Mouse (Mus musculus): ENCODE measurements around the gene Hsf5. TPM values are rescaled to one million over a fixed set of nuclear protein-coding genes. Genes with fewer than 3 reads are reported as not detected.

Hsf5 gene
- polyA plus RNA-seq, 1 experiment = 0.12 TPM

GRCm38 (mm10) chr11:87599395-87600089 lies 17.4 kb upstream of the Hsf5 start:
- TF ChIP-seq CTCF (IDR thresholded peaks at IDR 0.05; ENCODE audit: borderline replicate concordance, insufficient read depth, low read length) = no peak
- TF ChIP-seq POLR2A (IDR thresholded peaks at IDR 0.05; ENCODE audit: low read depth, low read length) = no peak
- no peak overlapping the region for H3K4me3 ChIP-seq (ENCODE audit: insufficient read depth, low read length)
- no peaks in the 10 kb centered on the region for H3K4me1 ChIP-seq (ENCODE audit: control insufficient read depth, insufficient read depth, low read length)
- no peak overlapping the region for H3K27ac ChIP-seq (ENCODE audit: insufficient read depth, low read length)

GRCm38 (mm10) chr11:87600322-87600853 lies 16.6 kb upstream of the Hsf5 start:
- Histone ChIP-seq H3K27ac (ENCODE audit: insufficient read depth, low read length) (no peak overlapping the region), H3K4me3 (ENCODE audit: insufficient read depth, low read length) (no peak overlapping the region), H3K4me1 (ENCODE audit: control insufficient read depth, insufficient read depth, low read length) (no peaks in the 10 kb centered on the region)
- no peak for TF ChIP-seq CTCF (IDR thresholded peaks at IDR 0.05; ENCODE audit: borderline replicate concordance, insufficient read depth, low read length)
- no peak for TF ChIP-seq POLR2A (IDR thresholded peaks at IDR 0.05; ENCODE audit: low read depth, low read length)

- no peak for TF ChIP-seq CTCF (IDR thresholded peaks at IDR 0.05; ENCODE audit: borderline replicate concordance, insufficient read depth, low read length)
- no peak for TF ChIP-seq POLR2A (IDR thresholded peaks at IDR 0.05; ENCODE audit: low read depth, low read length)
- H3K4me3 ChIP-seq (ENCODE audit: insufficient read depth, low read length) = no peak overlapping the region
- no peaks in the 10 kb centered on the region for H3K4me1 ChIP-seq (ENCODE audit: control insufficient read depth, insufficient read depth, low read length)
- no peak overlapping the region for H3K27ac ChIP-seq (ENCODE audit: insufficient read depth, low read length)
Observed at GRCm38 (mm10) chr11:87602234-87602633, 14.7 kb upstream of the Hsf5 start.

GRCm38 (mm10) chr11:87603571-87603970 lies 13.4 kb upstream of the Hsf5 start:
- H3K4me3 ChIP-seq (ENCODE audit: insufficient read depth, low read length) = no peak overlapping the region
- no peak for TF ChIP-seq POLR2A (IDR thresholded peaks at IDR 0.05; ENCODE audit: low read depth, low read length)
- no peak for TF ChIP-seq CTCF (IDR thresholded peaks at IDR 0.05; ENCODE audit: borderline replicate concordance, insufficient read depth, low read length)
- no peaks in the 10 kb centered on the region for H3K4me1 ChIP-seq (ENCODE audit: control insufficient read depth, insufficient read depth, low read length)
- no peak overlapping the region for H3K27ac ChIP-seq (ENCODE audit: insufficient read depth, low read length)

GRCm38 (mm10) chr11:87609264-87609663 lies 7.7 kb upstream of the Hsf5 start:
- Histone ChIP-seq H3K4me3 (ENCODE audit: insufficient read depth, low read length) (no peak overlapping the region), H3K4me1 (ENCODE audit: control insufficient read depth, insufficient read depth, low read length) (no peaks in the 10 kb centered on the region)
- TF ChIP-seq CTCF (IDR thresholded peaks at IDR 0.05; ENCODE audit: borderline replicate concordance, insufficient read depth, low read length) (no peak), POLR2A (IDR thresholded peaks at IDR 0.05; ENCODE audit: low read depth, low read length) (no peak)

GRCm38 (mm10) chr11:87611547-87611946 lies 5.4 kb upstream of the Hsf5 start:
- Histone ChIP-seq H3K4me3 (ENCODE audit: insufficient read depth, low read length) (no peak overlapping the region), H3K27ac (ENCODE audit: insufficient read depth, low read length) (no peak overlapping the region), H3K4me1 (ENCODE audit: control insufficient read depth, insufficient read depth, low read length) (no peaks in the 10 kb centered on the region)
- no peak for TF ChIP-seq CTCF (IDR thresholded peaks at IDR 0.05; ENCODE audit: borderline replicate concordance, insufficient read depth, low read length)
- TF ChIP-seq POLR2A (IDR thresholded peaks at IDR 0.05; ENCODE audit: low read depth, low read length) = no peak

More at GRCm38 (mm10) chr11:87609264-87609663, 7.7 kb upstream of the Hsf5 start:
- H3K27ac ChIP-seq (ENCODE audit: insufficient read depth, low read length) = no peak overlapping the region

GRCm38 (mm10) chr11:87613972-87614371 lies 3.0 kb upstream of the Hsf5 start:
- H3K4me3 ChIP-seq (ENCODE audit: insufficient read depth, low read length) = no peak overlapping the region
- no peaks in the 10 kb centered on the region for H3K4me1 ChIP-seq (ENCODE audit: control insufficient read depth, insufficient read depth, low read length)
- no peak overlapping the region for H3K27ac ChIP-seq (ENCODE audit: insufficient read depth, low read length)
- TF ChIP-seq POLR2A (IDR thresholded peaks at IDR 0.05; ENCODE audit: low read depth, low read length) (no peak), CTCF (IDR thresholded peaks at IDR 0.05; ENCODE audit: borderline replicate concordance, insufficient read depth, low read length) (no peak)

- Histone ChIP-seq H3K4me3 (ENCODE audit: insufficient read depth, low read length) (no peak overlapping the region), H3K4me1 (ENCODE audit: control insufficient read depth, insufficient read depth, low read length) (no peaks in the 10 kb centered on the region), H3K27ac (ENCODE audit: insufficient read depth, low read length) (no peak overlapping the region)
- no peak for TF ChIP-seq CTCF (IDR thresholded peaks at IDR 0.05; ENCODE audit: borderline replicate concordance, insufficient read depth, low read length)
- TF ChIP-seq POLR2A (IDR thresholded peaks at IDR 0.05; ENCODE audit: low read depth, low read length) = no peak
Observed at GRCm38 (mm10) chr11:87615551-87615950, 1.4 kb upstream of the Hsf5 start.

- no peak overlapping the region for H3K27ac ChIP-seq (ENCODE audit: insufficient read depth, low read length)
- no peak overlapping the region for H3K4me3 ChIP-seq (ENCODE audit: insufficient read depth, low read length)
- no peaks in the 10 kb centered on the region for H3K4me1 ChIP-seq (ENCODE audit: control insufficient read depth, insufficient read depth, low read length)
- TF ChIP-seq CTCF (IDR thresholded peaks at IDR 0.05; ENCODE audit: borderline replicate concordance, insufficient read depth, low read length) = no peak
- no peak for TF ChIP-seq POLR2A (IDR thresholded peaks at IDR 0.05; ENCODE audit: low read depth, low read length)
Observed at GRCm38 (mm10) chr11:87615952-87616351, 1.0 kb upstream of the Hsf5 start.

- peaks cover 5% of the 10 kb centered on the region; the same call in 1 of the 2 replicates for H3K4me1 ChIP-seq (ENCODE audit: control insufficient read depth, insufficient read depth, low read length)
- no peak overlapping the region for H3K4me3 ChIP-seq (ENCODE audit: insufficient read depth, low read length)
- H3K27ac ChIP-seq (ENCODE audit: insufficient read depth, low read length) = no peak overlapping the region
- TF ChIP-seq POLR2A (IDR thresholded peaks at IDR 0.05; ENCODE audit: low read depth, low read length) (no peak), CTCF (IDR thresholded peaks at IDR 0.05; ENCODE audit: borderline replicate concordance, insufficient read depth, low read length) (no peak)
Observed at GRCm38 (mm10) chr11:87617606-87618005, 642 bp downstream of the Hsf5 start.

All from embryonic fibroblast, embryonic 13.5 days (primary cell).